Mouse (Mus musculus) cerebellum, adult 2 months (tissue): ENCODE results near the gene Tspan10. TPM values are rescaled to one million over a fixed set of nuclear protein-coding genes. Genes with fewer than 3 reads are reported as not detected.
"Not testable (repeated sequence)": the region's sequence is repeated elsewhere in the genome, so short reads cannot be mapped to it uniquely, and the experiment has no call there.

Source experiments
- DNase-seq, 2 experiments: peaks; one replicate each; pipeline ENCODE4 v3.0.0; 2021
- H3K27ac ChIP-seq: fragments of 200-500 bp; 2 replicates; pipeline ENCODE4 v1.5.1; 2012; ENCODE audit warnings: low read length, control low read depth, inconsistent platforms; ENCODE audit not compliant: insufficient read depth
- H3K27me3 ChIP-seq: fragments of 200-500 bp; 2 replicates; pipeline ENCODE4 v1.6.1; 2012; ENCODE audit warnings: inconsistent platforms, mild to moderate bottlenecking, low read length, moderate library complexity; ENCODE audit not compliant: control insufficient read depth, insufficient read depth
- H3K4me1 ChIP-seq: fragments of 200-500 bp; 2 replicates; pipeline ENCODE4 v1.6.1; 2011; ENCODE audit warnings: low read length; ENCODE audit not compliant: control insufficient read depth, insufficient read depth
- H3K4me3 ChIP-seq: fragments of 200-500 bp; replicated peaks from 2 replicates; pipeline ENCODE3; 2011; ENCODE audit warnings: mild to moderate bottlenecking, low read depth, low read length, control low read depth; ENCODE audit not compliant: insufficient read depth
- CTCF ChIP-seq: fragments of 200-500 bp; IDR thresholded peaks from 2 replicates; pipeline ENCODE4 v1.5.1; 2011; ENCODE audit warnings: low read depth, mild to moderate bottlenecking, control low read depth, low read length, moderate library complexity, borderline replicate concordance; ENCODE audit not compliant: insufficient read depth
- POLR2A ChIP-seq: fragments of 200-500 bp; IDR thresholded peaks from 2 replicates; pipeline ENCODE4 v1.6.1; 2011; ENCODE audit warnings: low read length, control low read depth, borderline replicate concordance; ENCODE audit not compliant: insufficient read depth
- WGBS: fragments of 180-500 bp; shearing (Covaris S2); methylation state at CpG from one replicate; pipeline ENCODE4 v1.1.7; 2018; 5-methylcytosine and 5-hydroxymethylcytosine counted together
- polyA plus RNA-seq: library from polyadenylated mRNA; depleted of rRNA; stranded (reverse); fragments of >200 nt; gene quantifications from 2 replicates; pipeline ENCODE4 v1.2.3, GENCODE M21; 2012; rRNA removed

Gene Tspan10
- polyA plus RNA-seq: 0.05 and 0.06 TPM in 2 replicates

GRCm38 (mm10) chr11:120442344-120442743 is at the start of gene Tspan10:
Gene Tspan10 (plus strand): TSS chr11:120442644.
- TF ChIP-seq POLR2A: no peak
- TF ChIP-seq CTCF: no peak
- Histone ChIP-seq H3K4me1 (no peaks in the 10 kb centered on the region), H3K4me3 (no peak within 1 kb of the TSS), H3K27ac (no peak within 1 kb of the TSS), H3K27me3 (no peaks in the 10 kb centered on the region)
- DNase-seq: no peak
- 84% methylated on average over 3 of the region's 3 CpGs for WGBS

DNA sequence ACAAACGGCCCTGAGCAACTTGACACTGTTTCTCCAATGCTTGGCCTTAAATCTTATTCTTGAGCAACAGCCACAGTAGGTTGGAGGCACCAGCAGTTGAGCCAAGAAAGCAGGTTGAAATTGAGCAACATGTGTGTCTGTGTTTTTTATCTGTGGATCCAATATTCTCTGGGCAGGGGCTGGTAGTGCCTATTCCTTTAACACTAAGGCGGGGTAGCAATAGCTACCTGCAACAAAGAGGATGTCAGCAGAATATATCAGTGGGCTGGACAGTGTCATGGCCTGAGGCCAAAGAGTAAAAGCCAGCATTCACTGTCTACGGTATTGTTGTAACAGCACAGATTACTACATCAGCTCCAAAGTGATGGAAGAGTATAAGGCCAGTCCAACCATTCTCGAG is 46.8 kb upstream of the Tspan10 start:
- H3K27ac ChIP-seq: no peak overlapping the region
- no peaks in the 10 kb centered on the region for H3K27me3 ChIP-seq
- H3K4me3 ChIP-seq: no peak overlapping the region
- H3K4me1 ChIP-seq: no peaks in the 10 kb centered on the region; the same call in 1 of the 2 replicates
- 76% methylated on average over 4 of the region's 4 CpGs for WGBS
- no peak for TF ChIP-seq POLR2A
- no peak for TF ChIP-seq CTCF
- DNase-seq: no peak

DNA sequence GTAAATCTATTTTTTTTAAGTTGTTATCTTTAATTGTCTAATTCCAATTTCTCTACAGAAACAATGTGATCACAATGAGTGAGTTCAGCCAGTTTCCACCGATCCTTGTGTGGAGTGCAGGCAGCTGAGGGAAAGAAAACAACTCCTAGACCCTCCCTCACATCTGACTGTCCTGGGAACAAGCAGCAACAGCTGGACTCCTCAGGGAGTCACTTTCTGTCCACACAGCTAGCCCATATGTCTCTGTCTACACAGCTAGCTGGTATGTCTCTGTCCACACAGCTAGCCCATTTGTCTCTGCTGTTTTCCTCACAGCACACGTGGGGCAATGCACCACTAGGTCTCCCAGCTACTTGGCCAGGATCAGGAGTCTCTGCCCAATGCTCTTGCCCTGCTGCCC is 44.8 kb upstream of the Tspan10 start:
- H3K4me1 ChIP-seq: no peaks in the 10 kb centered on the region; the same call in 1 of the 2 replicates
- WGBS: 53% methylated on average over 2 of the region's 2 CpGs
- no peak for TF ChIP-seq CTCF
- no peak for TF ChIP-seq POLR2A
- no peak for DNase-seq
- no peaks in the 10 kb centered on the region for H3K27me3 ChIP-seq
- no peak overlapping the region for H3K27ac ChIP-seq
- no peak overlapping the region for H3K4me3 ChIP-seq

- H3K27ac ChIP-seq: no peak overlapping the region
- H3K4me3 ChIP-seq: no peak overlapping the region
- DNase-seq: no peak
- H3K4me1 ChIP-seq: no peaks in the 10 kb centered on the region
- no peak for TF ChIP-seq POLR2A
- no peak for TF ChIP-seq CTCF
- WGBS: 93% methylated on average over 2 of the region's 2 CpGs
- no peaks in the 10 kb centered on the region for H3K27me3 ChIP-seq
These were observed 43.1 kb upstream of the Tspan10 start for GRCm38 (mm10) chr11:120399319-120399718.

GRCm38 (mm10) chr11:120404814-120405213 is 37.6 kb upstream of the Tspan10 start:
- no peak for DNase-seq
- Histone ChIP-seq H3K4me1 (no peaks in the 10 kb centered on the region), H3K4me3 (no peak overlapping the region), H3K27ac (no peak overlapping the region), H3K27me3 (no peaks in the 10 kb centered on the region)
- TF ChIP-seq POLR2A: no peak
- TF ChIP-seq CTCF: no peak
- WGBS: 88% methylated on average over 1 of the region's 1 CpGs

DNA sequence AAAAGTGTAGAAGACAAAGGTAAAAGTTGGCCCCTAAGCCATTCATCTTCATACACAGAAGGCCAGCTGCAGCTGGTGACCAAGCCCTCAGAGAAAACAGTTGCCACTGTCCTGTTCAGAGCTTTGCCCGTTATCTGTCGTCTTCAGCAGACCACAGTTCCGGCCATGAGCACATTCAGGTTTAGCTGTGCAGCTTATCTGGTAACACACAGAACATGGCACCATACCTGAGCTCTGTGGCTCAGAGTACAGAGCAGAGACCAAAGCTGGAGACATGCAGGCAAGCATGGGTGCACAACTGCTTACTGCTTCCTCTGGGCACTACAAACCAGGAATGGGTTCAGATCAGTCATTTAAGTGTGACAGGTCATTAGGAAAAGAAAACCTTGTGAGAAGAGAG is 36.6 kb upstream of the Tspan10 start:
- no peak for DNase-seq
- no peak overlapping the region for H3K27ac ChIP-seq
- TF ChIP-seq CTCF (no peak), POLR2A (no peak)
- H3K4me3 ChIP-seq: no peak overlapping the region
- H3K27me3 ChIP-seq: no peaks in the 10 kb centered on the region
- H3K4me1 ChIP-seq: no peaks in the 10 kb centered on the region
- 92% methylated on average over 3 of the region's 3 CpGs for WGBS

- H3K4me3 ChIP-seq: no peak overlapping the region
- WGBS: 94% methylated on average over 1 of the region's 1 CpGs
- TF ChIP-seq POLR2A (no peak), CTCF (no peak)
- H3K27me3 ChIP-seq: no peaks in the 10 kb centered on the region
- DNase-seq: no peak
- H3K27ac ChIP-seq: no peak overlapping the region
- H3K4me1 ChIP-seq: no peaks in the 10 kb centered on the region
These were observed 36.0 kb upstream of the Tspan10 start for GRCm38 (mm10) chr11:120406445-120406844.

- DNase-seq: not testable (repeated sequence)
These were observed 28.8 kb upstream of the Tspan10 start for GRCm38 (mm10) chr11:120413621-120414020.

More at GRCm38 (mm10) chr11:120413621-120414020, 28.8 kb upstream of the Tspan10 start:
- not testable (repeated sequence) for H3K27me3 ChIP-seq, H3K4me3 ChIP-seq, H3K4me1 ChIP-seq, H3K27ac ChIP-seq
- 94% methylated on average over 8 of the region's 10 CpGs for WGBS
